Mouse (Mus musculus) megakaryocyte, adult 5-6 weeks (primary cell): ENCODE measurements around the gene Lmbr1l. TPM values are rescaled to one million over a fixed set of nuclear protein-coding genes. Genes with fewer than 3 reads are reported as not detected.
"Not testable (repeated sequence)": the region's sequence is repeated elsewhere in the genome, so short reads cannot be mapped to it uniquely, and the experiment has no call there.

Experiments
- ATAC-seq: 2 replicates; pipeline ENCODE4 v1.8.0; 2016; ENCODE audit warnings: mild to moderate bottlenecking, inconsistent platforms; ENCODE audit not compliant: poor library complexity, severe bottlenecking
- total RNA-seq, 2 experiments: library from RNA; stranded (forward) in 1 of 2; stranded (reverse) in 1 of 2; fragments of 153-499, 151-499 nt in 1 of 2; fragments of 221-1000, 200-1000 nt in 1 of 2; gene quantifications; 2 replicates each; pipeline versions ENCODE4 v1.2.3 to v1.2.4; 2015 to 2017

The Lmbr1l gene
- total RNA-seq (2015) (10.7 and 11.1 TPM in 2 replicates), total RNA-seq (2017) (11.1 and 28.8 TPM in 2 replicates)

DNA sequence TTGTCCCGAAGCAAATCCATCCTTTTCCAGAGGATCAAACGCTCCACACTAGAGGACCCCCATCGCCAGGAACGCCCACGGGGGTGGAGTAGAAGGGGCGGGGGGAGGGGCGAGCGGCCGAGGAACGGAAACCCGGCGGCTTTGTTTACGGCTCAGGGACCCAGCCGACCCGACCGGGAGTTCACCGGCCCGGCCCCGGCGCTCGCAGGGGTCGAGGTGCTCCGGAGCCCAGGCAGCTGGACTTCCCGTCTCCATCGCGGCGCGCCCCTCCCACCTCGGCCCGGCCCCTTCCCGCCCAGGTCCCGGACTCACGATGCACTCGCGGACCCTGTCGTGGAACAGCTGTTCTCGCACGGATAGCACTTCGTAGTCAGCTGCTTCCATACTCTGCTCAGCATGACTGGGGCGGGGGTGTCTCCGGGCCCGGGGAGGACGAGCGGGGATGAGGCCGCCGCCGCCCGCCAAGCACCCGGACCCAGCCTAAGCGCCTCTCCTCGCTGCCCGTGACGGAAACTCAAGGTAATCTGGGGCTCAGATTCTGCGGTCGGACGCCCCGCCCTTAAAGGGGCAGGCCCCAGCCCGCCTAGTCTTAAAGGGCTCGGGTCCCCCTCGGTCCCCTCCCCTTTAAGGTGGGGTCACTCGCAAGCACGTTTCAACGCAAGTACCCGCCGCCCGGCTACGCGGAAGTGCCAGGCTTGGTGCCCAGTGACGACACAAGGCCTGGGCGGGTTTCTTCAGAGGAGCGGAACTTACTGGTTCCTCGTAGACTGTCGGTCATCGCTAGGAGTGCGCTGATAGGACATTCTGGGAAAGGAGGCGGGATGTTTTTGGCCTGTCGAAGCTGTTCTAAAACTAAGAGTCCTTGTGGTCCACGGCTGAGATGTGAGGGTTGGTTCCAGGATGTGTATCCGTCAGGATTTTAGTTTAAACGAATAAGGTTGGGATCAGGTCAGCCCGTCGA, at the start of gene Lmbr1l:
Lmbr1l (minus strand) TSS at position 694 of the 961 bp plus-strand sequence.
- ATAC-seq: peak; percentile 97

DNA sequence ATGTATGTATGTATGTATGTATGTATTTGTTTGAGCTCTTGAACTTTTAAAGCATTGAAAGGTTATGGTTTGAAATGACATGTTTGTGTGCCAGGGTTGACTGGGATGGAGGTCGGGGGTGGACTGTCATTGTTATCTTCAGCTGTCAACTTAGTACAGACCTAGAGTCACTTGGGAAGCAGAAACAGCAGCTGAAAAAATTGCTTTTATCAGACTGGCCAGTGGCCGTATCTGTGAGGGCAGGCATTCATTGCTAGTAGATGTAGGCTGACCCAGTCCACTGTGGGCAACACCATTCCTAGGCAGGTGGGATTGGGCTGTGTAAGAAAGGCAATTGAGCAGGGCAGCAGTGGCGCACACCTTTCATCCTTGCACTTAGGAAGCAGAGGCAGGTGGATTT, 41.5 kb upstream of the Lmbr1l start:
- no peak for ATAC-seq

DNA sequence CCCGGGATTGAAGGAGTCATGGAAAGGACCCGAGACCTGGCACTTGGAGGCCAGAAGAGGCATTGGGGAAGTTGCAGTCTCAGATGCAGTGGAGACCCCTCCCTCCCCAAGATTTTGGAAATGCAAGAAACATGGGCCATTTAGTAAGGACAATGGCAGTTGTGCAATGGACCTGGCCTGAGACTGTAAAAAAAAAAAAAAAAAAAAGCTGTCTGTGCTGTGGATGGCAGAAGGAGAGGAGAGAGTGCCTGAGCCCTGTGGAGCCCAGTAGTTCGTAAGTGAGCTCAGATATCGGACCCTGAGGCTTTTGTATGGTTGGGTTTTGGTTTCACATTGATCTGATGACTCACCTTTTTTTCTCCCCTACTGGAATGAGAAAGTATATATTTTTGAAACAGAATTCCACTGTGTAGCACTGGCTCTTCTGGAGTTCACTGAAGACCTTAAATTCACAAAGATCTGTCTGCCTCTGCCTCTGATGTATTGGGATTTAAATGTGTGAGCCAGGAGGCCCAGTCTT, 40.9 kb upstream of the Lmbr1l start:
- no peak for ATAC-seq

DNA sequence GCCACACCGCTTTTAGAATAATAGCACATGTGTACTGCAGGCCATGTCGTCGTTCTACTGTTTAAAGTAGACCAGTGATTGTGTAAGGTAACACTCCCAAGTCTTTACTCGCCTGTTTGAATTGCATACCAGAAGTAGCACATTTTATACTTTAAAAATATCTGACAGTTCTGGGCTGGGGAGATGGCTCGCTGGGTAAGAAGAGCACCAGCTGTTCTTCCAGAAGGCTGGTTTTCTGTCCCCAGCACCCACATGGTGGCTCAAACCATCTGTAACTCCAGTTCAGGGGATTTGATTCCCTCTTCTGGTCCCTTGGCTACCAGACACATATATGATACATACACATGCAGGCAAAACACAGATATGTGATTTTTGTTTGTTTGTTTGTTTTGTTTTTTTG, 39.4 kb upstream of the Lmbr1l start:
- ATAC-seq: no peak

DNA sequence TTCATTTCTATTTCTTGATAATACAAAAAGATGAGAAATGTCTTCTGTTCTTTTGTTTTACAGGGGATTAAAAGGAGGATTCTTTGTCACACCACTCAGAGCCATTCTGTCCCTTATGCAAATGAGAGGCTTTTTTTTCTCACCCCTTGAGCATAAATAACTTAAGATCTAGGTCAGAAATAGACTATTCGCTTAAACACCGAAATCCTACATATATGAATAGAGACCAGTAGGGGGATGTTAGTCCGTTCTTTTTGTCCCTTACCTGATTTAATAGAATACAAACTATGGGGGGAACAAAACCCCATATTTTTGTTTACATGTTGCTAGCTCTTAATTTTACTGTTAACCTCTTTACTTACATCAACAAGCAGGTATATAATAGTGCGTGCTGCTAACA, 38.0 kb upstream of the Lmbr1l start:
- no peak for ATAC-seq

DNA sequence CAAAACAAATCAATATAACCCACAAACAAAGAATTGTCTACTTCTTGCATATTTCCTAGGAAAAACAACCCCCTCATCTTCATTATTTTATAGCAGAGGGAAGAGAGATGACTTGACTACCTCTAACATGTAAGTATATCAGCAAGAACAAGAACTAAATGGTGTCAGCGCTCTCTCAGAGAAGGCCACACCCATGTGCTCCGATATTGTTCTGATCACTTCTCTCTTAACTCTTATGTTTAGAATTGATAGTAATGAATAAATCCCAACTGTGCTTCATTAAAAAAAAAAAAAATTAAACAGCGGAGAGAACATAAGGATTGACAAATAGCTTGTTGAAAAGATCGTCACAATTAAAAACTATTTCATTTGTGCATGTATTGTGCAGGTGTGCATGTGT, 37.3 kb upstream of the Lmbr1l start:
- no peak for ATAC-seq

DNA sequence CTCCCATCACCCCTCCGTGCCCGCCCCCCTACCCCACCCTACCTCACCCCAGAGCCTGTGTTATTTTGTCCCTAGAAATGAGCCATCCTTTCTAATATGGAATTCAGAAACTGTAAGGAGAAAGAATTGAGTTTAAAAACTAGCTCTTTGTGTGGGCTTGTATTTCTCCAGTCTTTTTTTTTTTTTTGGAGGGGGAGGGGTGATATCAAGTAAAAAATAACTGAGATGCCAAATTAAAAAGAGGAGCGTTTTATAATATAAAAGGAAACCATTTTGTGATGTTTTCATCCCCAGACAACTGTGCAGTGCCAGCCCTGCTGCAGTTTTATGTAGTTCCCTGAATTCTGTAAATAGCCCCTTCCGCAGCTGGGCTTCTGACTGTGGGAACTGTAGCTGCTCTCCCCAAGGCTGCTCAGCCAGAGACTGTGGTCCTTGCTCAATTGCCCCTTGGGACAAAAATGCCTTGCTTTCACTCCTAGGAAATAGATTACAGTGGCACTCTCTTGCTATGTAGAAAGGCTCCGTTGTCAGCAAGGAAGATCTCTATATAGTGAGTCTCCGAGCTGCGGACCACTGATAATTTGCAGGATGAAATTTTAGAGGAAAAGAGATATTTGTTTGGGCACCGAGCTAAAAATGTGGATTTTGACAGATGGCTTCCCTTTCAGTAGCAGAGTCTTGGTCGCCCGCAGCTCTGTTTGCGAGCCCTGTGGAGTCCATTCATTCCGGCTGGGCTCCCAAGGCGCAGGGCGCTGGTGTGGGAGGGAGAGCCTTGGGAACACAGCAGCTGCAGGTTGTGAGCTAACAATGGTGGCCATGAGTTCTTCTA, 36.6 kb upstream of the Lmbr1l start:
- ATAC-seq: no peak

DNA sequence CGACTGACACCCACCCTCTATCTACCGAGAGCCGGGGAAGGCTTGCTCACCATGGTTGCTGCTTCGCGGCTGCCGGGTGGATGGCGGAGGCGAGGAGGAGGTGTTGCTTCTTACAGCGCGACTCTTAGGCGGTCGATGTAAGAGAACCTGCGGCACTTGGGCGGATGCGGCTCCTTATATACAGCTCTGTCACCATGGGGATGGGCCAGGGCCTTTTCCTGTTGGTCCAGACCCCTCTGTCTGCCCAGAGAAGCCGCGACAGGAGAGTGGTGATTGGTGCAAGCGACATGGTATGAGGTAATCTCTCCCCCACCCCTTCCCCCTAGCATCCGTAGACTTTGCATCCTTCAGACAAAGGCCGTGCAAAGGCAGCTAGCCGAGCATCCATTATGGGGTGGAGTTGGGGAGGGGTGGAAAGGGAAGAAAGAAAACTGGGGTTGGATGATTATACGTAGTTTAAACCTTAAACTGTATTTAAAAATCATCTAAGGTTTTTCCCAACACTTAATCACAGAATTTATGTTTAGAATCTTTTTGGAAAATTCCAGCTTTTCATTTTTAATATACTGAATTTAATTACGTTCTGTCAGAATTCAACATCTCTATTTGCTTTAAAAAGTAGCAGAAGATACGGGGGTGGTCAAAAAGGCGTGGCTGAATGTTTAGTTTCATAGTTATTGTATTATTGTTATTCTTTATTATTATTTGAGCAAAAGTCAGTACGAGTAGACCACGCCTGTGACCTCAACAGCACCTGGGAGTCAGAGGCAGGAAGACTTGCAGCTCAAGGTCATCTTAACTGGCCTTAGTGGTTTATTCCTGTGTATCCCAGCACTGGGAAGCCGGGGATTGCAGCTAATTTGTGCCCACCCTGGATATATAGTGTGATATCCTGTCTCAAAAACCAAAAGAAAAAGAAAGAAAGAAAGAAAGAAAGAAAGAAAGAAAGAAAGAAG, 35.6 kb upstream of the Lmbr1l start, which contains the start of the genes Gm49450 and Tuba1a:
Gm49450 (minus strand) TSS at position 151 of the 956 bp plus-strand sequence.
Tuba1a (minus strand) TSS at position 303 of the 956 bp plus-strand sequence.
- ATAC-seq: peak; percentile 91

DNA sequence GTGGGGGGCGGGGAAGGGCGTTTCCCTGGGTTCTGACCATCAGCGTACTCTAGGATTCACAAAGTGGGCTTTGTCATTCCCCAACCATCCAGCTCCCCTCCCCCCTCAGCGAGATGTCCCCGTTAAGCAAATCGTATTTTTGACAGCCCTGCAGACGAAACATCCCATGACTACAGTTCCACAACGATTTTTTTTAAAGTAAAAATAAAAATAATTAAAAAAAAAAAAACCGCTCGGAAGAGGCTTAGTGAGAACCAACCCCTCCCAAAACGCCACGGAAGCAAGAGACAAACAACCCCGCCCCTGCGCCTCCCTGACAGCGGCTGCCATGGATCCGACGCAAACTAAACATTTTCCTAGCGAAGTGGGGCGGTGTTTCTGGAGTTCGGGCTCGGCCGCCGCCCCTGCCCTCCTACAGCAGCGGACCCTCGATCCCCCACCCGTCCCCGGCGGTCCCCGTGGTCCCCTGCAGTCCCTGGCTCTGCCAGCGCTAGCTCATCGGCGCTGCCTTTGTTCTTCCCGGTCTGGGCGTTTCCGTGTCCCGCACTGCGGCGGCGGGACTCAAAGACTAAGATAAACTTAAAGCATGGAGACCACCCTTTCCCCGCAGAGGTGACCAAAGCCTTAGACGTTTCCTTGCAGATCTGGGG, 34.8 kb upstream of the Lmbr1l start:
- peak; percentile 81 for ATAC-seq

DNA sequence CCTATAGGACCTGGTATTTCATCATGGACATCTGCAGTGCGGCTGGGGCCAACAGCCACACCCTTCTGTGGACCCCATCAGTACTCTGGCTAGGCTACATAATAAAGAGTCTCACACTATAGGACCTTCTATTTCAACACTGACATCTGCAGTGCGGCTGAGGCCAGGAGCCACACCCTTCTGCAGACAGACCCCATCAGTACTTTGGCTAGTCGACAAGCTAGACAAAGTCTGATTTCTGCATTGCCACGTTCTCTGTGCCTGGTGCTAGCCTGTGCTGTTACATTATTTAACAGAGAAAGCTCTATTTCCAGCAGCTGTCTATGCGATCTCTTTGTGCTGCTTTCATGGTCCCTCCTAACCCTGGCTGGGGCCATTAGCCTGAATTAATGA, 34.0 kb upstream of the Lmbr1l start:
- ATAC-seq: no peak

DNA sequence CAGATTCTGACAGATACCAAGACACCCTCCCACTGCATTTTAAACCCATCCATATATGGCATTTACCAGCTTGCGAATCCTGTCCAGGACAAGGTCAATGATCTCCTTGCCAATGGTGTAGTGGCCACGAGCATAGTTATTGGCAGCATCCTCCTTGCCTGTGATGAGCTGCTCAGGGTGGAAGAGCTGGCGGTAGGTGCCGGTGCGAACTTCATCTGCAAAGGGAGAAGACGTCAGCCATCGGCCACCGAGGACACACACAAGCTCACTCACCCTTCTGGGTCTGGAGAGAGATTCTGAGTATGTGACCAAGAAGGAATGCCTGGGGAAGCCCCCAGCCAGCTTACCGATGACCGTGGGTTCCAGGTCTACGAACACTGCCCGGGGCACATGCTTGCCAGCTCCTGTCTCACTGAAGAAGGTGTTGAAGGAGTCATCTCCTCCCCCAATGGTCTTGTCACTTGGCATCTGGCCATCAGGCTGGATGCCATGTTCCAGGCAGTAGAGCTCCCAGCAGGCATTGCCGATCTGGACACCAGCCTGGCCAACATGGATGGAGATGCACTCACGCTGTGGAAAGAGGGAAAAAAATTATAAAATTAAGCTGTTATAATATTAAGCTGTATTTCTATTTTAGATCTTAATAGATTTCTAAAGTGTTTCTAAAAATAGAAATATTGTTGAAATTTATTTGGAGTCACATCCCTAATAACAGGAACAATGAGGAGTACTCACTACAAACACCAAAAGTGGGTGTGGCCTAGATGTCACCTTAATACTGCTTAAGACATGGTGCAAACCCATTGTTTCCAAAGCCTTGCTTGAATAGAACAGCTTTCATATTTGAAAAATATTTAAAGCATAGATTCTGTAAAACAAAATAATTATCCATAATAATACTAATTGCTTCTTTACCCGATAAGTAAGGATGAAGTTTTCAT, 33.4 kb upstream of the Lmbr1l start:
- not testable (repeated sequence) for ATAC-seq

DNA sequence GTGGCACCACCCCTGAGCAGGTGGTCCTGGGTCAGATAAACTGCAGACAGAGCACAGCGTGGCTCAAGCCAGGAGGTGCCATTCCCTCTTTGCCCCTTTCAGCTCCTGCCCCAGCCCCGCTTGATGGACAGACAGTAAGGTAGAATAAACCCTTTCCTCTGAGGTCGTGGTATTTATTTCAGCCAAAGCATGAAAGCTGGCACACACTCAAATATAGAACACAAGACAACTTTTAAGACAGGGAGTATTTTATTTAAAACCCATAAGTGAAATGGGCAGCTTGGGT, 31.5 kb upstream of the Lmbr1l start:
- ATAC-seq: no peak

DNA sequence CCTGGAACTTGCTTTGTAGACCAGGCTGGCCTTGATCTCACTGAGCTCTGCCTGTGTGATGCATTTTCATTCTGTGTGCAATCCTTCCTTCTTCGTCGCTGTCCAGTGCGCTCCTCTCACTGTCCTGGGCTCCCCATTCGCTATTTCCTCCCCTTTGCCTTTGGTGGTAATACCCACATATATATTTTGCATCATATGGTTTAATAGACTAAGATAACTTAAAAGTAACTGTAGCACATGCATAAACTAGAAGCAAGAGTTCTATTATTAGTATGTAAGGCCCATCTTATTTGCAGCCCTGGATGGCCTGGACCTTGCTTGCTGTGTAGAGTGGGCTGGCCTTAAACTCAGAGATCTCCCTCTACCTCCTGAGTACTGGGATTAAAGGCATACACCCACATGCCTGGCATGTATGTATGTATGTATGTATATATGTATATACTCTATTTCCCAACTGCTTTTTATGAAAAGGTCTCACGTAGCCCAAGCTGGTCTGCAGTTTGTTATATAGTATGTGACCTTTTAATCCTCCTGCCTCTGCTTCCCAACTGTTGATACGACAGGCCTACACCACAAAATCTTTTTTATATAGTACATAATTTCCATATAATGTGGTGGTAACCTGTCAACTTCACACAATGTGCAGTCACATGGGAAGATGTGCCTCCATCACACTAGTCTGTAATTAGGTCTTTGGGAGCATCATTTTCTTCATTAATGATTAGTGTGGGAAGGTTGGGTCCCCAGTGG, 31.0 kb upstream of the Lmbr1l start:
- no peak for ATAC-seq

DNA sequence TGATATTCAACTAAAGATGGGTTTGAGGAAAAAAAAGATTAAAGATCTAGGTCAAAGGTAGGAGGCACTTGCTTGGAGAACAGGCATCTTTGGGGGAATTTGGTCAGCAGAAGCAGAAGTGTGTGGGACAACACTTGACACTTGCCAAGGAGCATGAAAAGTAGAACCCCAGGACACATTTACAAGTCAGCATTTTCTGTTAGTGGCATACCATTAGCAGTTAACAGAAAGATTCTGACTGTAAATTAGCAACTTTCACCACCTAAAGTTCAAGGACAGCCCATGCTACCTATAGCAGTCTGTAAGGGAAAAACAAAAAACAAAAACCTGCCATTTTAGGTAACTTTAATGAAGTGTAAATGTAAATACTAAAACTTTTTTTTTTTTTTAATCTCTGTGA, 30.4 kb upstream of the Lmbr1l start:
- ATAC-seq: no peak

DNA sequence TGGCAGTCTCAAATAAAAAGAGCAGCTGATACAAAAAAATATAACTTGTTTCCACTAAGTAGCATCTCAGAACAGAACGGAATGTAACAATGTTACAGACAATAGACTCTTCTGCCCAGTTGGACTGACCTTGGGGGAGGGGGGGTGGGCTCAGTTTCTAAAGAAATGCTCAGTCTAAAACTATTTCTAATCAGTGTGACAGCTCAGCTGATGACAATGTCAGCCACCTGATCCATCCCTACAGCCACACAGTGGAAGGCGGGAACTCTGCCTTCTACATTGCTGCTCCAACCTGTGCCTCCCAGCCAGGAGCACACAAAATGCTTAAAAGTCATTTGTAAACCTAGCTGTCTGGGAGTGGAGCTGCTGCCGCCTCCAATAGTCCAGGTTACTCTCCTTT, 29.9 kb upstream of the Lmbr1l start:
- no peak for ATAC-seq

DNA sequence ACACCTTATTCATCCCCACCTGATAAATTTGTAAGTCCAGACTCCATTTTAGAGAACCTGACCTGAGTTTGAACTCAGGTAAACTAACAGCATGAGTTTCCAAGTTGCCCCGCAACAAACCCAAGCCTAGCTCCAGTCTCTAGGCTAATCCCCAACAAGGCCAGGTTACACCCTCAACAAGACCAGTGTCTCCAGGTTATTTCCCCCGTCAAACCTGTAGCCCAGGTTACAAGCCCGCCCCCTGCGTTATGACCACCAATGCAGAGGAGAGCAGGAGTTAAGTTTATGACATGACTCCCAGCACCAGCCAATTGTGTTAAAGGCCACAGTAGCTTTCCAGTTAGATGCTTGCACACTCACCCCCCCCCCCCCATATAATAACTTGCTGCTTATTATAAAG, 25.1 kb upstream of the Lmbr1l start:
- no peak for ATAC-seq

DNA sequence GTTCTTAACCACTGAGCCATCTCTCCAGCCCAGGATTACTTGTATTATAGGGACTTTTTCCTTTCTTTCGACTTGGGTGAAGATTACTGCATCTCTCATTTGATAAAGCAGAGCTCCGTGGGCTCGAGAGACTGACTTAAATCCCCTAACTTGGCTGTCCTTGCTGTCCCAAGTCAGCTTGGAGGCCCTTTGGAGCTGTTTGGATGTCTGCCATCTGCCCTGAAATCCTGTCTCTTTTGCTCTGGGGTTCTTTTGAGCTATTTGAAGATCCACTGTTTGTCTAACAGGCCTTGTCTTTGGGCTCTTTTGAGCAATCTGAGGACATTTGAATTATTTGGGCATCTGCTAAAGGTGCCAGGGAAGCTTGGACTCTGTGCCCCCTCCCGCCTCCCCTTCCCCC, 24.1 kb upstream of the Lmbr1l start:
- ATAC-seq: no peak

DNA sequence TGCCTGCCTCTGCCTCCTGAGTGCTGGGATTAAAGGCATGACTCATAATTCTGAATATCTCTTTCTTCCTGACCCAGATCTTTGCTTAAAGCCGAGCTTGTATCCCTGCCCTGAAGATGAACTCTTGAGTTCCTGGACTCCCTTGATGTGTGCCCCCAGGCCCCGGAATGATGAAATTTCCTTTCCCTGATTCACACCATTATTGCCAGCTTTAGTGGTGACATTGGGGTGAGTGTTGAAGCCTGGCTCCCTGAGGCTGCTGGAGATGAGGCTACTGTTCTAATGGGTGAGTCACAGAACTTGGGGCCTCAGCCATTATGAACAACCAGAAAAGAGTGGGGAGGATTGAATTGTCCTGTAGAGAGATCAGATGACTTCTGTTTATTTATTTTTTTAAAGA, 23.5 kb upstream of the Lmbr1l start:
- no peak for ATAC-seq
